In genomic region chr3:137954256-137954916, GRCm38 (mm10) we compare ENCODE assay signal across 15 mouse cellular contexts. TPM values are rescaled to one million over a fixed set of nuclear protein-coding genes. Genes with fewer than 3 reads are reported as not detected.
DNase-seq lines count a peak whose midpoint lies in the region; ATAC-seq and TF ChIP-seq lines count a peak whose summit lies in the region.
"Had no signal": no experiment of that assay in that cellular context is flagged by ENCODE, and none has a peak within 500 bp of the region (broad histone marks: within the 10 kb centered on the region; RNA-seq: fewer than 3 reads in every experiment).

No protein-coding gene starts in this region.

- no peaks in the 10 kb centered on the region for H3K27me3 ChIP-seq in midbrain, embryonic 16.5 days (ENCODE audit: control insufficient read depth, insufficient read depth, low read depth, low read length)
- H3K27me3 ChIP-seq in midbrain, embryonic 15.5 days (replicated peaks) = no peaks in the 10 kb centered on the region
- H3K27me3 ChIP-seq in embryonic facial prominence, embryonic 14.5 days (replicated peaks; ENCODE audit: control insufficient read depth, insufficient read depth, low read length) = no peaks in the 10 kb centered on the region
- no peaks in the 10 kb centered on the region for H3K27me3 ChIP-seq in small intestine, adult 2 months (ENCODE audit: control insufficient read depth, insufficient read depth, low read length)
- H3K27me3 ChIP-seq: embryonic facial prominence, embryonic 15.5 days; hindbrain, embryonic 15.5 days; kidney, embryonic 15.5 days; Patski had no signal

- no peaks in the 10 kb centered on the region for H3K9me3 ChIP-seq in midbrain, embryonic 16.5 days (replicated peaks; ENCODE audit: control insufficient read depth, low read length, poor library complexity, severe bottlenecking)
- no peaks in the 10 kb centered on the region for H3K9me3 ChIP-seq in midbrain, embryonic 15.5 days
- H3K9me3 ChIP-seq in ES-E14 (ENCODE audit: control insufficient read depth, insufficient read depth, low read depth, low read length) = no peaks in the 10 kb centered on the region
- H3K9me3 ChIP-seq in embryonic facial prominence, embryonic 14.5 days (ENCODE audit: control insufficient read depth, low read length) = no peaks in the 10 kb centered on the region
- H3K9me3 ChIP-seq: embryonic facial prominence, embryonic 15.5 days; hindbrain, embryonic 15.5 days; kidney, embryonic 15.5 days had no signal

- no peak for DNase-seq in ES-E14 (ENCODE audit: low read depth, low spot score)
- DNase-seq in embryonic facial prominence, embryonic 14.5 days (ENCODE audit: low spot score) = peak; percentile 39
- DNase-seq in gastrocnemius, adult 8-10 months (ENCODE audit: low spot score in 2 of 2) = no peak
- DNase-seq in cerebellum, adult 8-10 months = no peak
- DNase-seq: cerebellum, adult 9-10 months; forebrain, postnatal 0 days; spleen, adult 18-20 months; thymus, postnatal 25 days had no signal

- ATAC-seq in midbrain, embryonic 16.5 days = no peak
- no peak for ATAC-seq in midbrain, embryonic 15.5 days (replicated peaks)
- no peak for ATAC-seq in embryonic facial prominence, embryonic 14.5 days (ENCODE audit: low read depth)
- ATAC-seq: forebrain, postnatal 0 days; Patski had no signal

- H3K9ac ChIP-seq in midbrain, embryonic 16.5 days (ENCODE audit: low read depth, low read length) = no peak overlapping the region
- H3K9ac ChIP-seq in midbrain, embryonic 15.5 days = no peak overlapping the region
- no peak overlapping the region; the same call in 1 of the 2 replicates for H3K9ac ChIP-seq in ES-E14 (ENCODE audit: insufficient read depth, low read depth, low read length, poor library complexity, severe bottlenecking)
- H3K9ac ChIP-seq in embryonic facial prominence, embryonic 14.5 days (ENCODE audit: low read depth, low read length) = no peak overlapping the region
- H3K9ac ChIP-seq: embryonic facial prominence, embryonic 15.5 days; forebrain, postnatal 0 days; hindbrain, embryonic 15.5 days; kidney, embryonic 15.5 days had no signal

- no peak overlapping the region for H3K27ac ChIP-seq in midbrain, embryonic 16.5 days (ENCODE audit: low read length)
- H3K27ac ChIP-seq in midbrain, embryonic 15.5 days = no peak overlapping the region
- H3K27ac ChIP-seq in ES-E14 (ENCODE audit: insufficient read depth, low read depth, low read length, poor library complexity, severe bottlenecking) = no peak overlapping the region; the same call in 1 of the 2 replicates
- H3K27ac ChIP-seq in embryonic facial prominence, embryonic 14.5 days (replicated peaks; ENCODE audit: low read depth, low read length) = no peak overlapping the region
- peak overlapping the region; percentile 40 for H3K27ac ChIP-seq in small intestine, adult 2 months (ENCODE audit: insufficient read depth, low read depth, low read length)
- H3K27ac ChIP-seq: embryonic facial prominence, embryonic 15.5 days; hindbrain, embryonic 15.5 days; kidney, embryonic 15.5 days had no signal

- no peak for TF ChIP-seq POLR2A in small intestine, adult 2 months (IDR thresholded peaks at IDR 0.05; ENCODE audit: low read depth, low read length)

- in situ Hi-C loops in ES-E14 (cut with MboI; ENCODE audit: low sequenced_read_pairs in 2 of 2, unreplicated experiment in 2 of 2) = no loop called here

- TF ChIP-seq CTCF in small intestine, adult 2 months (IDR thresholded peaks at IDR 0.05; ENCODE audit: extremely low read depth, insufficient read length, insufficient replicate concordance, low read depth, low read length) = no peak

- no peaks in the 10 kb centered on the region for H3K36me3 ChIP-seq in midbrain, embryonic 16.5 days (ENCODE audit: control insufficient read depth, insufficient read depth, low read length)
- H3K36me3 ChIP-seq in midbrain, embryonic 15.5 days (replicated peaks) = no peaks in the 10 kb centered on the region
- no peaks in the 10 kb centered on the region for H3K36me3 ChIP-seq in ES-E14 (ENCODE audit: control insufficient read depth, insufficient read depth, low read length, poor library complexity, severe bottlenecking)
- no peaks in the 10 kb centered on the region for H3K36me3 ChIP-seq in embryonic facial prominence, embryonic 14.5 days (ENCODE audit: control insufficient read depth, insufficient read depth, low read length)
- H3K36me3 ChIP-seq in small intestine, adult 2 months (ENCODE audit: control insufficient read depth, insufficient read depth, low read length) = peaks cover 11% of the 10 kb centered on the region
- H3K36me3 ChIP-seq: embryonic facial prominence, embryonic 15.5 days; hindbrain, embryonic 15.5 days; kidney, embryonic 15.5 days had no signal

- 57% methylated on average over 23 of the region's 23 CpGs for whole genome bisulfite sequencing in midbrain, embryonic 16.5 days
- 60% methylated on average over 23 of the region's 23 CpGs for WGBS in midbrain, embryonic 15.5 days
- WGBS in embryonic facial prominence, embryonic 14.5 days = 57% methylated on average over 23 of the region's 23 CpGs
- WGBS in small intestine, adult 2 months = 81% methylated on average over 23 of the region's 23 CpGs

- no peak overlapping the region for H3K4me3 ChIP-seq in midbrain, embryonic 16.5 days (ENCODE audit: low read depth, low read length)
- no peak overlapping the region for H3K4me3 ChIP-seq in midbrain, embryonic 15.5 days
- H3K4me3 ChIP-seq in ES-E14 (ENCODE audit: insufficient read depth in 1 of 2, low read depth in 1 of 2, low read length in 2 of 2, poor library complexity in 1 of 2, severe bottlenecking in 1 of 2) = peak overlapping the region; percentile 20 to 42; a peak in 3 of 4 replicates
- no peak overlapping the region for H3K4me3 ChIP-seq in embryonic facial prominence, embryonic 14.5 days (ENCODE audit: low read depth, low read length)
- no peak overlapping the region for H3K4me3 ChIP-seq in small intestine, adult 2 months (ENCODE audit: low read depth, low read length)
- H3K4me3 ChIP-seq: hindbrain, embryonic 15.5 days; kidney, embryonic 15.5 days had no signal

- 0 out of 2 replicates have a peak overlapping the region, but pooled peaks have one; percentile 5 for H3K4me2 ChIP-seq in midbrain, embryonic 16.5 days (ENCODE audit: low read length)
- no peak overlapping the region for H3K4me2 ChIP-seq in midbrain, embryonic 15.5 days
- H3K4me2 ChIP-seq in embryonic facial prominence, embryonic 14.5 days (ENCODE audit: low read depth, low read length) = no peak overlapping the region
- H3K4me2 ChIP-seq: embryonic facial prominence, embryonic 15.5 days; hindbrain, embryonic 15.5 days had no signal

- peaks cover 11% of the 10 kb centered on the region for H3K4me1 ChIP-seq in midbrain, embryonic 16.5 days (ENCODE audit: control insufficient read depth, insufficient read depth, low read length)
- H3K4me1 ChIP-seq in midbrain, embryonic 15.5 days = peaks cover 21% of the 10 kb centered on the region
- H3K4me1 ChIP-seq in ES-E14 (ENCODE audit: control insufficient read depth in 2 of 2, insufficient read depth in 2 of 2, low read length in 2 of 2, poor library complexity in 1 of 2) = peaks cover 7 to 13% of the 10 kb centered on the region in 2 experiments; a peak in 3 of 4 replicates
- peaks cover 26% of the 10 kb centered on the region for H3K4me1 ChIP-seq in embryonic facial prominence, embryonic 14.5 days (ENCODE audit: control insufficient read depth, insufficient read depth, low read length)
- H3K4me1 ChIP-seq in small intestine, adult 2 months (ENCODE audit: control insufficient read depth, insufficient read depth, insufficient read length, low read length) = peaks cover 15% of the 10 kb centered on the region

TF ChIP-seq in ES-E14, 5 proteins besides CTCF, POLR2A, EP300 and RAD21:
- TF ChIP-seq CHD2 (IDR thresholded peaks at IDR 0.05; ENCODE audit: low read depth, low read length) = no peak
- no peak for TF ChIP-seq HCFC1 (IDR thresholded peaks at IDR 0.05; ENCODE audit: borderline replicate concordance, insufficient read depth, low read length)
- TF ChIP-seq MAFK (IDR thresholded peaks at IDR 0.05; ENCODE audit: insufficient read depth, low read depth, low read length) = no peak
- no peak for TF ChIP-seq ZC3H11A (IDR thresholded peaks at IDR 0.05; ENCODE audit: borderline replicate concordance, low read depth, low read length)
- TF ChIP-seq ZNF384 (IDR thresholded peaks at IDR 0.05; ENCODE audit: low read depth, low read length) = no peak

RNA-seq across cellular contexts. Expression of gene Dapp1, which starts 27.0 kb away (rescaled TPM):
- polyA plus RNA-seq in midbrain, embryonic 16.5 days (2015; fragmentation: Nextera tagmentation; extraction: Ambion mirVana) = 1.5 and 2.7 TPM in 2 replicates
- 1.0 and 1.4 TPM in 2 replicates for polyA plus RNA-seq in midbrain, embryonic 15.5 days (2015; fragmentation: Nextera tagmentation; extraction: Ambion mirVana)
- 6.8 and 11.5 TPM in 2 replicates for total RNA-seq in ES-E14 (2012; rRNA removed)
- 9.0 and 9.4 TPM in 2 replicates for polyA plus RNA-seq in embryonic facial prominence, embryonic 14.5 days (2014; fragmentation: Nextera tagmentation; extraction: Ambion mirVana)
- 2.9 and 8.8 TPM in 2 replicates for polyA plus RNA-seq in small intestine, adult 2 months (2012; rRNA removed)
- total RNA-seq in gastrocnemius, adult 8-10 months (2022) = 1 to 10 TPM; 1.2 to 2.4 (median 1.9) TPM

RNA-seq across cellular contexts. Expression of gene Lamtor3, which starts 36.1 kb away (rescaled TPM):
- polyA plus RNA-seq in midbrain, embryonic 16.5 days (2015; fragmentation: Nextera tagmentation; extraction: Ambion mirVana) = 132 and 133 TPM in 2 replicates
- polyA plus RNA-seq in midbrain, embryonic 15.5 days (2015; fragmentation: Nextera tagmentation; extraction: Ambion mirVana) = 133 and 134 TPM in 2 replicates
- total RNA-seq in ES-E14 (2012; rRNA removed) = 39.3 and 41.4 TPM in 2 replicates
- polyA plus RNA-seq in embryonic facial prominence, embryonic 14.5 days (2014; fragmentation: Nextera tagmentation; extraction: Ambion mirVana) = 108 and 112 TPM in 2 replicates
- 7.3 and 9.4 TPM in 2 replicates for polyA plus RNA-seq in small intestine, adult 2 months (2012; rRNA removed)
- 10 to 100 TPM; 46.7 to 51.7 (median 50.5) TPM for total RNA-seq in gastrocnemius, adult 8-10 months (2022)

Comparison
In these comparisons a context has a peak if more than half of its experiments do, and no peak if none do; other contexts are left out.
1. H3K4me3 ChIP-seq: peak in ES-E14 (2 of 2); none in midbrain, embryonic 16.5 days (single experiment), midbrain, embryonic 15.5 days (single experiment), embryonic facial prominence, embryonic 14.5 days (single experiment) and small intestine, adult 2 months (single experiment).
2. RNA of gene Lamtor3, which starts 36.1 kb away (polyA plus RNA-seq): 133 to 134 TPM in midbrain, embryonic 15.5 days, 132 to 133 TPM in midbrain, embryonic 16.5 days and 108 to 112 TPM in embryonic facial prominence, embryonic 14.5 days; 7.3 to 9.4 TPM in small intestine, adult 2 months; every median in the first group is over 10 times any median in the second.